Mouse (Mus musculus): ENCODE data around the gene Idh2.
"Not testable (repeated sequence)": the region's sequence is repeated elsewhere in the genome, so short reads cannot be mapped to it uniquely, and the experiment has no call there.

Idh2 gene

GRCm38 (mm10) chr7:80115224-80115590, at the start of gene Idh2:
Gene Idh2, minus strand, starts transcription at chr7:80115392.
- peak; percentile 96 to 98 for DNase-seq

- DNase-seq, result peak; percentile 92 to 96
Observed at GRCm38 (mm10) chr7:80160945-80161306, 45.7 kb upstream of the Idh2 start.

- peak; percentile 77 to 91 for DNase-seq
Observed at GRCm38 (mm10) chr7:80160293-80160944, 45.2 kb upstream of the Idh2 start.

GRCm38 (mm10) chr7:80158496-80159268, 43.5 kb upstream of the Idh2 start:
- no peak for DNase-seq

GRCm38 (mm10) chr7:80156711-80157227, 41.6 kb upstream of the Idh2 start:
- peak; percentile 80 to 92 for DNase-seq

GRCm38 (mm10) chr7:80154689-80155088, 39.5 kb upstream of the Idh2 start:
- DNase-seq, result no peak

- no peak for DNase-seq
Observed at GRCm38 (mm10) chr7:80152756-80153155, 37.6 kb upstream of the Idh2 start.

- DNase-seq, result peak in 1 of 2 experiments; percentile 30
Observed at GRCm38 (mm10) chr7:80152152-80152551, 37.0 kb upstream of the Idh2 start.

- peak in 1 of 2 experiments; percentile 34 for DNase-seq
Observed at GRCm38 (mm10) chr7:80149356-80149755, 34.2 kb upstream of the Idh2 start.

- DNase-seq, result no peak
Observed at GRCm38 (mm10) chr7:80146077-80146476, 30.9 kb upstream of the Idh2 start.

- no peak for DNase-seq
Observed at GRCm38 (mm10) chr7:80144695-80145094, 29.5 kb upstream of the Idh2 start.

- peak in 1 of 2 experiments; percentile 51 for DNase-seq
Observed at GRCm38 (mm10) chr7:80143331-80144273, 28.4 kb upstream of the Idh2 start.

- peak; percentile 80 to 82 for DNase-seq
Observed at GRCm38 (mm10) chr7:80140815-80141214, 25.6 kb upstream of the Idh2 start.

- no peak for DNase-seq
Observed at GRCm38 (mm10) chr7:80138375-80138774, 23.2 kb upstream of the Idh2 start.

GRCm38 (mm10) chr7:80135173-80135532, 20.0 kb upstream of the Idh2 start:
- no peak for DNase-seq

GRCm38 (mm10) chr7:80134454-80135172, 19.4 kb upstream of the Idh2 start:
- peak; percentile 98 for DNase-seq

GRCm38 (mm10) chr7:80132541-80132940, 17.3 kb upstream of the Idh2 start:
- DNase-seq, result peak; percentile 78 to 80

GRCm38 (mm10) chr7:80131315-80131714, 16.1 kb upstream of the Idh2 start:
- DNase-seq, result not testable (repeated sequence)

GRCm38 (mm10) chr7:80130344-80131055, 15.3 kb upstream of the Idh2 start:
- DNase-seq, result peak; percentile 27 to 74

GRCm38 (mm10) chr7:80129278-80129677, 14.1 kb upstream of the Idh2 start:
- peak; percentile 21 to 74 for DNase-seq

- DNase-seq, result no peak
Observed at GRCm38 (mm10) chr7:80123672-80124071, 8.5 kb upstream of the Idh2 start.

GRCm38 (mm10) chr7:80123115-80123514, 7.9 kb upstream of the Idh2 start:
- no peak for DNase-seq
